Mouse (Mus musculus) kidney, adult 2 months (tissue): Measurements from ENCODE around the gene Lmbr1.

Source experiments
- CTCF ChIP-seq: fragments of 200-500 bp; conservative IDR thresholded peaks from 2 replicates; pipeline ENCODE4 v1.5.1; 2011; ENCODE audit warnings: low read depth, mild to moderate bottlenecking, control low read depth, low read length, moderate library complexity, mixed read lengths; ENCODE audit not compliant: insufficient read depth, insufficient read length
- POLR2A ChIP-seq: fragments of 200-500 bp; IDR thresholded peaks from one replicate; pipeline ENCODE4 v1.6.1; 2011; ENCODE audit warnings: low read depth, low read length, control low read depth

DNA sequence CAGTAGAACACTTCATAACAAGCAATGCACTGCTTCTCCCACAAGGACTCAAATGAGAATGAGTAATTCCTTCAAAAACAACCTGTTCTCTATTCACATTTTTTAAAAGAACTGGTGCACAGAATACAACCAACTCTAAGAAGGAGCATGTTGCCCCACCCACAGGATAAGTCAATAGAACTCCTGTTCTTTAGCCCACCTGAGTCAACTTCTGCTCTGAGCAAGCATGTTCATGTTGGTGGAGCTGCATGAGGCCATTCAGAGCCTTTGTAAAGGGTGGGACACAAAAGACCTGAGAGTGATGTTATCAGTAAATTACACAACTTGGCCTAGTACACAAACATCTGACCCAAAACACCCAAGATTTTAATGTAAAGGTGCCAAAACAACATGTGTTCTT, 139.8 kb downstream of the Lmbr1 start:
- TF ChIP-seq CTCF, result no peak
- TF ChIP-seq POLR2A, result no peak
